Mouse (Mus musculus) bone marrow macrophage, adult 2 months (primary cell): ENCODE data around the gene Tespa1. TPM values are rescaled to one million over a fixed set of nuclear protein-coding genes. Genes with fewer than 3 reads are reported as not detected.

Experiments
- H3K27ac ChIP-seq: 2 replicates; pipeline ENCODE4 v1.5.1; 2012; ENCODE audit warnings: low read depth, low read length; ENCODE audit not compliant: insufficient read depth
- H3K4me1 ChIP-seq: 2 replicates; pipeline ENCODE4 v1.6.1; 2012; ENCODE audit warnings: low read length; ENCODE audit not compliant: control insufficient read depth, insufficient read depth
- H3K4me3 ChIP-seq: 2 replicates; pipeline ENCODE4 v1.5.1; 2012; ENCODE audit warnings: mild to moderate bottlenecking, low read length, moderate library complexity; ENCODE audit not compliant: insufficient read depth
- CTCF ChIP-seq: IDR thresholded peaks from 2 replicates; pipeline ENCODE4 v1.5.1; 2012; ENCODE audit warnings: low read depth, mild to moderate bottlenecking, low read length, moderate library complexity
- POLR2A ChIP-seq: IDR thresholded peaks from 2 replicates; pipeline ENCODE4 v1.6.1; 2012; ENCODE audit warnings: mild to moderate bottlenecking, low read depth, low read length, borderline replicate concordance
- polyA plus RNA-seq: library from polyadenylated mRNA; stranded (reverse); fragments of >200 nt; gene quantifications from 2 replicates; pipeline ENCODE4 v1.2.4, GENCODE M21; 2012; ENCODE audit not compliant: missing spikeins, insufficient read depth, insufficient read length

The Tespa1 gene
- polyA plus RNA-seq, 1 experiment: not detected

GRCm38 (mm10) chr10:130311534-130312227 lies 11.0 kb upstream of the Tespa1 start:
- TF ChIP-seq POLR2A (no peak), CTCF (no peak)
- no peak overlapping the region for H3K27ac ChIP-seq
- H3K4me3 ChIP-seq: no peak overlapping the region
- 0 out of 2 replicates have a peak, but pooled peaks cover 4% of the 10 kb centered on the region for H3K4me1 ChIP-seq

- Histone ChIP-seq H3K27ac (no peak overlapping the region), H3K4me3 (no peak overlapping the region), H3K4me1 (0 out of 2 replicates have a peak, but pooled peaks cover 4% of the 10 kb centered on the region)
- no peak for TF ChIP-seq POLR2A
- no peak for TF ChIP-seq CTCF
Observed at GRCm38 (mm10) chr10:130313531-130313930, 9.1 kb upstream of the Tespa1 start.

- no peak overlapping the region for H3K27ac ChIP-seq
- TF ChIP-seq CTCF (no peak), POLR2A (no peak)
- H3K4me1 ChIP-seq: 0 out of 2 replicates have a peak, but pooled peaks cover 4% of the 10 kb centered on the region
- H3K4me3 ChIP-seq: no peak overlapping the region
Observed at GRCm38 (mm10) chr10:130314110-130314829, 8.4 kb upstream of the Tespa1 start.

- Histone ChIP-seq H3K4me3 (no peak overlapping the region), H3K27ac (no peak overlapping the region), H3K4me1 (0 out of 2 replicates have a peak, but pooled peaks cover 4% of the 10 kb centered on the region)
- TF ChIP-seq POLR2A: no peak
- no peak for TF ChIP-seq CTCF
Observed at GRCm38 (mm10) chr10:130315846-130316245, 6.8 kb upstream of the Tespa1 start.

- H3K4me3 ChIP-seq: no peak overlapping the region
- TF ChIP-seq CTCF: no peak
- TF ChIP-seq POLR2A: no peak
- H3K4me1 ChIP-seq: no peaks in the 10 kb centered on the region
- no peak overlapping the region for H3K27ac ChIP-seq
Observed at GRCm38 (mm10) chr10:130318720-130319119, 4.0 kb upstream of the Tespa1 start.

GRCm38 (mm10) chr10:130320715-130321114 lies 2.0 kb upstream of the Tespa1 start:
- Histone ChIP-seq H3K4me3 (no peak overlapping the region), H3K4me1 (no peaks in the 10 kb centered on the region), H3K27ac (no peak overlapping the region)
- no peak for TF ChIP-seq POLR2A
- TF ChIP-seq CTCF: no peak

GRCm38 (mm10) chr10:130322062-130322461 lies 608 bp upstream of the Tespa1 start:
- Histone ChIP-seq H3K4me3 (no peak overlapping the region), H3K27ac (no peak overlapping the region)
- TF ChIP-seq POLR2A (no peak), CTCF (no peak)

GRCm38 (mm10) chr10:130324243-130324642 lies 1.6 kb downstream of the Tespa1 start:
- TF ChIP-seq CTCF: no peak
- TF ChIP-seq POLR2A: no peak
- Histone ChIP-seq H3K27ac (no peak overlapping the region), H3K4me3 (no peak overlapping the region)

More at GRCm38 (mm10) chr10:130322062-130322461, 608 bp upstream of the Tespa1 start:
- H3K4me1 ChIP-seq: no peaks in the 10 kb centered on the region

GRCm38 (mm10) chr10:130330711-130331110 lies 8.0 kb downstream of the Tespa1 start:
- Histone ChIP-seq H3K27ac (no peak overlapping the region), H3K4me3 (no peak overlapping the region), H3K4me1 (no peaks in the 10 kb centered on the region)
- no peak for TF ChIP-seq CTCF
- no peak for TF ChIP-seq POLR2A

More at GRCm38 (mm10) chr10:130324243-130324642, 1.6 kb downstream of the Tespa1 start:
- no peaks in the 10 kb centered on the region for H3K4me1 ChIP-seq

- no peaks in the 10 kb centered on the region for H3K4me1 ChIP-seq
- H3K4me3 ChIP-seq: no peak overlapping the region
- no peak overlapping the region for H3K27ac ChIP-seq
- TF ChIP-seq CTCF (no peak), POLR2A (no peak)
Observed at GRCm38 (mm10) chr10:130336385-130336784, 13.7 kb downstream of the Tespa1 start.
